Mouse (Mus musculus): ENCODE measurements around the gene Gm20388.

GRCm38 (mm10) chr8:120797019-120797727, 886.5 kb downstream of the Gm20388 start:
- no peak for TF ChIP-seq HCFC1 (IDR thresholded peaks at IDR 0.05; ENCODE audit: borderline replicate concordance, insufficient read depth, low read length)
- TF ChIP-seq MAFK (IDR thresholded peaks at IDR 0.05; ENCODE audit: insufficient read depth, low read depth, low read length), result no peak
